Mouse (Mus musculus): ENCODE data around the gene Stox1. TPM values are rescaled to one million over a fixed set of nuclear protein-coding genes. Genes with fewer than 3 reads are reported as not detected.

The Stox1 gene
- polyA plus RNA-seq, 1 experiment from 2014 or later, result 2.8 TPM

DNA sequence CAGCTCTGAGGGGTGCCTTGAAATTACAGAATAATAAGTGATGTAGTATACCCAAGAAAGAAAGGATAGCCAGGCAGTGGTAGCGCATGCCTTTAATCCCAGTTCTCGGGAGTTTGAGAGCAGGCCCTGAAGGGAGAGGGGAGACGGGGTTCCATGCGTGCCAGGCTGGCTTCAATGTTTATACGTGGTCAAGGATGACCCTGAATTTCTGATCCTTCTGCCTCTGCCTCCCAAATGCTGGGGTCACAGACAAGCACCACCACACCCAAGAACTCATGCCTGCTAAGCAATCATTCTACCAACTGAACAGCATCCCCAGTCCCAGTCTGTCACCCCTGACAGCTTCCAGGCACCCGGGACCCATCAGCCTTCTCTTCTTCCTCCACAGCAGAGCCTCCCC lies 49.7 kb downstream of the Stox1 start:
- Histone ChIP-seq H3K27me3 (replicated peaks; ENCODE audit: control insufficient read depth, insufficient read depth, low read length) (no peaks in the 10 kb centered on the region), H3K4me1 (ENCODE audit: control insufficient read depth, insufficient read depth, low read length) (no peaks in the 10 kb centered on the region), H3K9ac (ENCODE audit: low read depth, low read length) (no peak overlapping the region), H3K36me3 (ENCODE audit: control insufficient read depth, insufficient read depth, low read length) (no peaks in the 10 kb centered on the region), H3K9me3 (ENCODE audit: control insufficient read depth, low read length) (peaks cover 8% of the 10 kb centered on the region; the same call in 1 of the 2 replicates), H3K4me2 (ENCODE audit: low read depth, low read length) (no peak overlapping the region), H3K4me3 (ENCODE audit: low read depth, low read length) (no peak overlapping the region), H3K27ac (replicated peaks; ENCODE audit: low read depth, low read length) (no peak overlapping the region)
- 87% methylated on average over 6 of the region's 6 CpGs for WGBS
- ATAC-seq (ENCODE audit: low read depth) (no peak), DNase-seq (ENCODE audit: low spot score) (no peak)

DNA sequence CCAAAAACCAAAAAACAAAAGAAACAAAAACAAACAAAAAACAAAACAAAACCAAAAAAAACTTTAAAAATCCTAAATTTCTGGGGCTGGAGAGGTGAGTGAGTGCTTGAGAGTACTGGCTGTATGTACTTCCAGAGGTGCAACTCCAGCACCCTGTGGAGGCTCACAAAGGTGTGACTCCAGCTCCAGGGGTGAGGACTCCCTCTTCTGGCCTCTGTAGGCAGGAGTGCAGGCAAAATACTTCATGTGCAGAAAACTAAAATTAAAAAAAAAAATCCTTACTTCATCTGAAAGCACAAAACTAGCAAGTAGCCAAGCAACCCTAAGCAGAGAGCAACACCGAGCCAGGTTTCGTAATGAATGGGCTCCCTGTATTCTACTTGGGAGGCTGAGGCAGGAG lies 53.6 kb downstream of the Stox1 start:
- no peaks in the 10 kb centered on the region for H3K4me1 ChIP-seq (ENCODE audit: control insufficient read depth, insufficient read depth, low read length)
- no peak overlapping the region for H3K4me3 ChIP-seq (ENCODE audit: low read depth, low read length)
- H3K9me3 ChIP-seq (ENCODE audit: control insufficient read depth, low read length), result no peaks in the 10 kb centered on the region
- no peak overlapping the region for H3K4me2 ChIP-seq (ENCODE audit: low read depth, low read length)
- 98% methylated on average over 2 of the region's 2 CpGs for WGBS
- no peak overlapping the region for H3K27ac ChIP-seq (replicated peaks; ENCODE audit: low read depth, low read length)
- no peak for DNase-seq (ENCODE audit: low spot score)
- no peaks in the 10 kb centered on the region for H3K36me3 ChIP-seq (ENCODE audit: control insufficient read depth, insufficient read depth, low read length)
- ATAC-seq (ENCODE audit: low read depth), result no peak
- H3K27me3 ChIP-seq (replicated peaks; ENCODE audit: control insufficient read depth, insufficient read depth, low read length), result no peaks in the 10 kb centered on the region
- no peak overlapping the region for H3K9ac ChIP-seq (ENCODE audit: low read depth, low read length)

DNA sequence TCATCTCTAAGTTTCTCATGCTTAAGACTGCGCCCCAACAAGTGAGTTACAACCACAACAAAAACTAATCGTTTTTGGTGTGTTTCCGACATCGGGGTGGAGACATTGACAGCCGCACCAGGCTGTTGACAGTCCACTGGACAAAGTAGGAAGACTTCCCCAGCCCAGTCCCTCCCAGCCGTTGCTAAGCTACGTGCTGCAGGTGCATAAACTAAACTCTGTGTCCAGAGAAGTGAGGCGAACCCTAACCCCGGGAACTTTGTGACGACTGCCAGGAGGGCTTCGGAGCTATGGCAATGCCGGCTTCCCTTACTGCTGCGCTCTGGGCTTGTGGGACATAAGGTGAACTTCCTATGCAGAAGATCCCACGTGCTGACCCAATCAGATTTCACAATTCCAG lies 56.7 kb downstream of the Stox1 start:
- Histone ChIP-seq H3K9me3 (ENCODE audit: control insufficient read depth, low read length) (no peaks in the 10 kb centered on the region), H3K9ac (ENCODE audit: low read depth, low read length) (no peak overlapping the region), H3K27me3 (replicated peaks; ENCODE audit: control insufficient read depth, insufficient read depth, low read length) (no peaks in the 10 kb centered on the region), H3K4me3 (ENCODE audit: low read depth, low read length) (no peak overlapping the region), H3K36me3 (ENCODE audit: control insufficient read depth, insufficient read depth, low read length) (no peaks in the 10 kb centered on the region), H3K4me2 (ENCODE audit: low read depth, low read length) (no peak overlapping the region), H3K4me1 (ENCODE audit: control insufficient read depth, insufficient read depth, low read length) (no peaks in the 10 kb centered on the region), H3K27ac (replicated peaks; ENCODE audit: low read depth, low read length) (no peak overlapping the region)
- 77% methylated on average over 14 of the region's 14 CpGs for WGBS
- DNase-seq (ENCODE audit: low spot score), result no peak
- no peak for ATAC-seq (ENCODE audit: low read depth)

DNA sequence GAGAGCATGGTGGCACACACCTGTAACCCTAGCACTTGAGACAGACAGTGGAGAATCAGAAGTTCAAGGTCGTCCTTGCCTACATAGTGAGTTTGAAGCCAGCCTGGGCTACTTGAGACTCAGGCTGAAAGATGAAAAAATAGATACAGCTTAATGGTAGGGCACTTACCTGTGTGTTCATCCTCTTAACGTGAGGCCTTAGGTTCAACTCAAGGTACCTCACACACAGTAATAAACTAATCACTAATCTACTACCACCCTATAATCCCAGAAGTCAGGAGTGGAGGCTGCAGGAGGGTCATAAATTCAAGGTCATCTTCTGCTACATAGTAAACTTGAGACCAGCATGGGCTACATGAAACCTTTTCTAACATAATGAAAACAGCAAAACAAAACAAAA lies 57.5 kb downstream of the Stox1 start:
- no peaks in the 10 kb centered on the region for H3K4me1 ChIP-seq (ENCODE audit: control insufficient read depth, insufficient read depth, low read length)
- no peak overlapping the region for H3K27ac ChIP-seq (replicated peaks; ENCODE audit: low read depth, low read length)
- no peak for ATAC-seq (ENCODE audit: low read depth)
- H3K9me3 ChIP-seq (ENCODE audit: control insufficient read depth, low read length), result no peaks in the 10 kb centered on the region
- no peak overlapping the region for H3K4me3 ChIP-seq (ENCODE audit: low read depth, low read length)
- no peaks in the 10 kb centered on the region for H3K27me3 ChIP-seq (replicated peaks; ENCODE audit: control insufficient read depth, insufficient read depth, low read length)
- H3K9ac ChIP-seq (ENCODE audit: low read depth, low read length), result no peak overlapping the region
- no peaks in the 10 kb centered on the region for H3K36me3 ChIP-seq (ENCODE audit: control insufficient read depth, insufficient read depth, low read length)
- H3K4me2 ChIP-seq (ENCODE audit: low read depth, low read length), result no peak overlapping the region
- no peak for DNase-seq (ENCODE audit: low spot score)
- 62% methylated on average over 2 of the region's 2 CpGs for WGBS

DNA sequence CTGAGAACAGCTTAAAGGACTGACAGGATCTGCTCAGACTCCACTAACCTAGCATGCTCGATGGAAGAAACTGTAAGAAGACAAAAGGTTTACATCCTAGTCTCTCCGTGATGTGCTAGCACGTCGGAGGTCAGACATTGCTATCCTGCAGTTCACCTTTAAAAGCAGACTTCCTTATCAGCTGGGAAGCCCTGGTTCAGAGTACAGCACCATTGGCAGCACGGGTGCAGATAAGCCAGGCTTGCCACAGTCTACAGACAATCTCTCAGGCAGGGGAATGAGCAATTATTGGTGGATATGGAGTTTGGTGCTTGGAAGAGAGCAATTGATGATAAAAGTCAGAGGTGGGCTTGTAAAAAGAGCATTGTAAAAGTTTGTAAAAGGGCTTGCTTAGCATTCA lies 57.9 kb downstream of the Stox1 start:
- no peaks in the 10 kb centered on the region for H3K27me3 ChIP-seq (replicated peaks; ENCODE audit: control insufficient read depth, insufficient read depth, low read length)
- 80% methylated on average over 5 of the region's 5 CpGs for WGBS
- H3K27ac ChIP-seq (replicated peaks; ENCODE audit: low read depth, low read length), result no peak overlapping the region
- H3K4me3 ChIP-seq (ENCODE audit: low read depth, low read length), result no peak overlapping the region
- no peak overlapping the region for H3K9ac ChIP-seq (ENCODE audit: low read depth, low read length)
- no peak overlapping the region for H3K4me2 ChIP-seq (ENCODE audit: low read depth, low read length)
- DNase-seq (ENCODE audit: low spot score), result no peak
- ATAC-seq (ENCODE audit: low read depth), result no peak
- H3K4me1 ChIP-seq (ENCODE audit: control insufficient read depth, insufficient read depth, low read length), result no peaks in the 10 kb centered on the region
- H3K9me3 ChIP-seq (ENCODE audit: control insufficient read depth, low read length), result no peaks in the 10 kb centered on the region
- H3K36me3 ChIP-seq (ENCODE audit: control insufficient read depth, insufficient read depth, low read length), result no peaks in the 10 kb centered on the region

DNA sequence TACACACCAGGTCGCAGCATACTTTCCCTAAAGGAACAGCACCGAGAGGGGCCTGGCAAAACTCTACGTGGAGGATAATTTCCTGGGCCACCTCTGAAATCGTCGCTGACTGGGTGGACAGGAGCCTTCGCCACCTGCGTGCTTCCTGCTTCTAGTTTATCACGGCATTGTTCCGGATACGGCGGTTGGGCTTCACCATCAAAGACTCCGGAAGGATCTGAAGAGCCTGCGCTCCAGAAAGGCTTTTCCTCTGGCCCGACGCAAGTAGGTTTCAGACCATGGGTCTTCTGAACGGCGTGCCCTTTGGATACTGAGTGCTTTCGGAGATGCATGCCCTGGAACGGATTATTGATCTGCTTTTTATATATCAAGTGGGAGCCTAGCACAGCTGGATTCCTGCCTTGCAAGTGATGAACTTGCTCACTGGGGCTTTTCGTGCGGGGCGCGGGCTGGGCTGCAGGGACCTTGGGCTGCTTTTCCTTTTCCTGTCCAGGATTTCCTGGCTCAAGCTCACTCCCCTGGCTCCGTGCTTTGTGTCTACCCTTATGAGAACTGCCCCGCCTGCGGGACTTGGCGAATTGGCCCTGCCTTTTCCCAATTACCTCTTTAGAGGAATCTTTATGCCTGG lies 60.9 kb downstream of the Stox1 start:
- 61% methylated on average over 27 of the region's 27 CpGs for WGBS
- Histone ChIP-seq H3K27me3 (replicated peaks; ENCODE audit: control insufficient read depth, insufficient read depth, low read length) (no peaks in the 10 kb centered on the region), H3K4me3 (ENCODE audit: low read depth, low read length) (no peak overlapping the region), H3K27ac (replicated peaks; ENCODE audit: low read depth, low read length) (no peak overlapping the region), H3K4me1 (ENCODE audit: control insufficient read depth, insufficient read depth, low read length) (no peaks in the 10 kb centered on the region), H3K9ac (ENCODE audit: low read depth, low read length) (no peak overlapping the region; the same call in 1 of the 2 replicates), H3K9me3 (ENCODE audit: control insufficient read depth, low read length) (no peaks in the 10 kb centered on the region), H3K4me2 (ENCODE audit: low read depth, low read length) (peak overlapping the region; percentile 20), H3K36me3 (ENCODE audit: control insufficient read depth, insufficient read depth, low read length) (no peaks in the 10 kb centered on the region)
- DNase-seq (ENCODE audit: low spot score) (peak; percentile 16), ATAC-seq (ENCODE audit: low read depth) (no peak)

DNA sequence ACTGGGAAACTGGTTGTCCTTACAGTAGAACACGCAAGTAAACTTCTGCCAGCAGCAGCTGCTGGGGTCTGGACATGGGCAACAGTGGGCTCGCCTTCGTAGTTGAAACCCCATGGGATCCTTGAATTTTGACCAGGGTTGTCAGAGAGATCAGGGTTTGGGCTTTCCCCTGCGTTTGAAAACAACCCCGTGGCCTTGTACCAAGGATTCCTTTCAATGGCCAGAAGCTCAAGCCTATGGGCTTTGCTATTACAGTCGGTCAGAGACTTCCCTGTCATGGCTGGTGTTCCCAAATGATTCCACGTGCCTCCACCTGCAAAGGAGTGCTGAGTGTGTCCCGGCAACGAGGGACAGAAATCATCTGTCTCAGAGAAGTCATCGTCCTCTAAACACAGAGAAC lies 61.8 kb downstream of the Stox1 start:
- no peaks in the 10 kb centered on the region for H3K36me3 ChIP-seq (ENCODE audit: control insufficient read depth, insufficient read depth, low read length)
- no peak overlapping the region for H3K4me3 ChIP-seq (ENCODE audit: low read depth, low read length)
- 82% methylated on average over 10 of the region's 10 CpGs for WGBS
- no peak overlapping the region for H3K9ac ChIP-seq (ENCODE audit: low read depth, low read length)
- H3K27me3 ChIP-seq (replicated peaks; ENCODE audit: control insufficient read depth, insufficient read depth, low read length), result no peaks in the 10 kb centered on the region
- ATAC-seq (ENCODE audit: low read depth), result no peak
- H3K27ac ChIP-seq (replicated peaks; ENCODE audit: low read depth, low read length), result no peak overlapping the region
- no peak for DNase-seq (ENCODE audit: low spot score)
- no peaks in the 10 kb centered on the region for H3K4me1 ChIP-seq (ENCODE audit: control insufficient read depth, insufficient read depth, low read length)
- H3K4me2 ChIP-seq (ENCODE audit: low read depth, low read length), result no peak overlapping the region
- no peaks in the 10 kb centered on the region for H3K9me3 ChIP-seq (ENCODE audit: control insufficient read depth, low read length)

DNA sequence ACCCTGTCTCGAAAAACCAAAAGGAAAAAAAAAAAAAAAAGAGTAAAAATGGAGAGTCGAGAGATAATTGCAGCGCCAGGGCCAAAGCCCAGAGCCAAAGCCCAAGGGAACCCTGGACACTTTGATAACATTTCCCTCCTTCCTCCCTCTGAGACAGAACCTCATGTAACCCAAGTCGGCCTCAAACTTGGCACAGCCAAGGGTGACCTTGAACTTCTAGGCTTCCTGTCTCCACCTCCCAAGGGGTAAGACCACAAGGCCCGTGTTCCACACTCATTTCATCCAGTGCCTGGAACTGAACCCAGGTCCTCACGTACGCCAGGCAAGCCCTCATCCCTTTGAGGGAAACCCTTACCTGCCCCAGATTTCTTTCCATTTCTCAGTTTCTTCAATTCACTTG lies 69.2 kb downstream of the Stox1 start:
- Histone ChIP-seq H3K36me3 (ENCODE audit: control insufficient read depth, insufficient read depth, low read length) (no peaks in the 10 kb centered on the region), H3K27me3 (replicated peaks; ENCODE audit: control insufficient read depth, insufficient read depth, low read length) (no peaks in the 10 kb centered on the region), H3K27ac (replicated peaks; ENCODE audit: low read depth, low read length) (no peak overlapping the region), H3K4me3 (ENCODE audit: low read depth, low read length) (no peak overlapping the region), H3K4me2 (ENCODE audit: low read depth, low read length) (no peak overlapping the region), H3K9ac (ENCODE audit: low read depth, low read length) (no peak overlapping the region), H3K4me1 (ENCODE audit: control insufficient read depth, insufficient read depth, low read length) (no peaks in the 10 kb centered on the region), H3K9me3 (ENCODE audit: control insufficient read depth, low read length) (no peaks in the 10 kb centered on the region)
- ATAC-seq (ENCODE audit: low read depth) (no peak), DNase-seq (ENCODE audit: low spot score) (no peak)
- WGBS, result 77% methylated on average over 7 of the region's 7 CpGs

DNA sequence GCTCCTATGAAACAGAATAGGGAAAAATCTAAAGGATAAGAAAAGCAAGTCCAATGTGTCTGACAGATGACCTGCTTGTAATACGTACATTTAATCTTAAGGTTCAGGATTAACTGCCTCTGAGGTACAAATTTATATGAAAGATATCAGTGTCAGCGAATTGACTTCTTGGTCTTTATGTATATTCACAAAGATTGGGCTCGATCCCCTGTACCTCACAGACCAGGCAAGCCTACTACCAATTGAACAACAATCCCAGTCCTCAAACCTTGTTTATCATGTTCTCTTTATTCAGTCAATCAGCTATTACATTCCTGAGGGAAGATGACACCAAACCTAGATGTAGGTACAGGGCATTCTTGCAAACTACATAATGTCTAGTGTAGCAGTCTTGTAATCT lies 74.0 kb downstream of the Stox1 start:
- Histone ChIP-seq H3K9ac (ENCODE audit: low read depth, low read length) (peak overlapping the region; percentile 58), H3K27ac (replicated peaks; ENCODE audit: low read depth, low read length) (peak overlapping the region; percentile 95), H3K4me1 (ENCODE audit: control insufficient read depth, insufficient read depth, low read length) (peaks cover 11% of the 10 kb centered on the region), H3K27me3 (replicated peaks; ENCODE audit: control insufficient read depth, insufficient read depth, low read length) (no peaks in the 10 kb centered on the region), H3K4me2 (ENCODE audit: low read depth, low read length) (peak overlapping the region; percentile 78), H3K9me3 (ENCODE audit: control insufficient read depth, low read length) (no peaks in the 10 kb centered on the region), H3K4me3 (ENCODE audit: low read depth, low read length) (peak overlapping the region; percentile 97), H3K36me3 (ENCODE audit: control insufficient read depth, insufficient read depth, low read length) (peaks cover 9% of the 10 kb centered on the region)
- WGBS, result 15% methylated on average over 3 of the region's 3 CpGs
- ATAC-seq (ENCODE audit: low read depth), result no peak
- DNase-seq (ENCODE audit: low spot score), result no peak

All from embryonic facial prominence, embryonic 14.5 days (tissue).